Mouse (Mus musculus): ENCODE results near the gene Mok. TPM values are rescaled to one million over a fixed set of nuclear protein-coding genes. Genes with fewer than 3 reads are reported as not detected.

The Mok gene
- polyA plus RNA-seq, 1 experiment from 2014 or later = 3.8 TPM

DNA sequence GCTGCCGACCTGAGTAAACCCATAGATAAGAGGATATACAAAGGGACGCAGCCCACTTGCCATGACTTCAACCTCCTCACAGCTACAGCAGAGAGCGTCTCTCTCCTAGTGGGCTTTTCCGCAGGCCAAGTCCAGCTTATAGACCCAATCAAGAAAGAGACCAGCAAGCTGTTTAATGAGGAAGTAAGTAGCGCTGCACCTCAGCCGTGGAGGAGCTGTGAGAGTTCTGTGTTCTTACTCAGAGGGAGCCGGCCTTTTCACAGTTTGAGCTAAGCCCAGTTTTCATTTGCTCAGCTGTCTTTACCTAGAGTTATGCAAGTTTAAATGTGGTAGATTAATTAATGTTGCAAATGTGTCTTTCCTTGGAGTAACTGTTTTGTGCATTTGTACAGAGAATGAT is 61.4 kb downstream of the Mok start:
- Histone ChIP-seq H3K27ac (ENCODE audit: low read depth, low read length) (no peak overlapping the region), H3K4me2 (no peak overlapping the region), H3K4me1 (ENCODE audit: control insufficient read depth, insufficient read depth, low read length) (0 out of 2 replicates have a peak, but pooled peaks cover 3% of the 10 kb centered on the region), H3K9me3 (replicated peaks; ENCODE audit: control insufficient read depth, low read length) (no peaks in the 10 kb centered on the region), H3K9ac (ENCODE audit: low read depth, low read length) (no peak overlapping the region), H3K36me3 (ENCODE audit: control insufficient read depth, insufficient read depth, low read length) (peaks cover 2% of the 10 kb centered on the region; the same call in 1 of the 2 replicates), H3K4me3 (ENCODE audit: low read depth, low read length) (no peak overlapping the region), H3K27me3 (ENCODE audit: control insufficient read depth, insufficient read depth, low read length) (no peaks in the 10 kb centered on the region)
- WGBS (ENCODE audit: insufficient replicate concordance) = 70% methylated on average over 7 of the region's 7 CpGs
- no peak for ATAC-seq (replicated peaks; ENCODE audit: insufficient number of reproducible peaks, low FRiP score, low TSS enrichment)

DNA sequence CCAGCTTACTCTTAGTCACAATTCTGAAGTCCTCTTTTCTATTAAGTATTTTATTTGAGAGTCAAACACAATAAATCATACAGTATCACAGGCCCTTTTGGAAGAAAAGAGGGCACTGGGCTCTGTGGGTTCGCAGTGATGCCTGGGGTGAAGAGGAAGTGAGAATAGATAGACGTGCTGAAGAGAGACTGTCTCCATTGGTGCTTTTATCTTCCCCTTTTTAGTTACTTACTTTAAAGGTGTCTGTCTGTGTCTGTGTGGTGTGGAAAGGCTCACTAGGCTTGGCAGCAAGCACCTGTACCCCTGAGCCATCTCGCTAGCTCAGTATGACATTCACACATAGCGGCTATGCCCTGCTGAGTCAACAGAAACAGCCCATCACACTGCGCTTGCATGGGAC is 62.9 kb downstream of the Mok start:
- H3K9me3 ChIP-seq (replicated peaks; ENCODE audit: control insufficient read depth, low read length) = no peaks in the 10 kb centered on the region

DNA sequence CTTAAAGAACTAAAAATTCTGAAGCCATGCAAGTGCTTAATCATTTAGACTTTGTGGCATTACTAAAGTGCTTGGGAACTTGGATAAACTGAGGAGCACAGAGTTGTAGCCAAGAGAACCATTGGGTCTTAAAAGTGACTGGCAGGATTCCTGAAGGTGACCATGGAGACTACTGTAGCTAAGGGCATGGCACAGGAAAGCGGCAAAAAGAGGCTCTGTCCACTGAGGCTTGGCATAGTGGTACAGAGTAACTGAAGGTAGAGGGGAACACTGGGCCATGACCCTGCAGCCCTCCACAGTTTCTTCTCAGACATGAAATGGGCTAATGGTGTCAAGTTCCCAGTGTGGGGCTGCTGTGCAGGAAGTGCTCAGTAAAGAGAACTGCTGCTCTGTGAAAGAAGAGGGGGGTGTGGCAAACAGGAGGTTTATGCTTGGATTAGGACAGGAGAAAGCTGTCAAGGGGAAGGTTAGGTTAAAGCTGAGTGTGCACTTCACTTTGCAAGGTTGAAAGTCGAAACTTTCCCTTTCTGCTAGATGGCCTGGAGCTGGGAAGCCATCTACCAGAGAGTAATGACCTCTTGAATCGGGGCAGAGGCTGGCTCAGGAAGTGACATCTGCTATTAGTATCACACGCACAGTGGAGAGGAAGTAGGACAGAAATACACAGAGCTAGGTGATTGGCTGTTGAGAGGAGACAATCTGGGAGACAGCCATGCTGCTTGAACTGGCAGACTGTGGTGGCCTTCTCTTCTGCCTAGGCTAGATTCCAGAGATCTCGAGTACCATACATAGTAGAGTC is 64.9 kb downstream of the Mok start:
- 66% methylated on average over 5 of the region's 5 CpGs for WGBS (ENCODE audit: insufficient replicate concordance)
- no peak overlapping the region for H3K4me3 ChIP-seq (ENCODE audit: low read depth, low read length)
- H3K4me1 ChIP-seq (ENCODE audit: control insufficient read depth, insufficient read depth, low read length) = 0 out of 2 replicates have a peak, but pooled peaks cover 3% of the 10 kb centered on the region
- no peak for ATAC-seq (replicated peaks; ENCODE audit: insufficient number of reproducible peaks, low FRiP score, low TSS enrichment)
- H3K36me3 ChIP-seq (ENCODE audit: control insufficient read depth, insufficient read depth, low read length) = peaks cover 2% of the 10 kb centered on the region; the same call in 1 of the 2 replicates
- H3K9me3 ChIP-seq (replicated peaks; ENCODE audit: control insufficient read depth, low read length) = no peaks in the 10 kb centered on the region
- no peak overlapping the region for H3K4me2 ChIP-seq
- no peak overlapping the region for H3K27ac ChIP-seq (ENCODE audit: low read depth, low read length)
- no peaks in the 10 kb centered on the region for H3K27me3 ChIP-seq (ENCODE audit: control insufficient read depth, insufficient read depth, low read length)
- H3K9ac ChIP-seq (ENCODE audit: low read depth, low read length) = no peak overlapping the region

More for the DNA sequence above, 62.9 kb downstream of the Mok start:
- H3K36me3 ChIP-seq (ENCODE audit: control insufficient read depth, insufficient read depth, low read length) = peaks cover 2% of the 10 kb centered on the region; the same call in 1 of the 2 replicates
- no peak overlapping the region for H3K4me2 ChIP-seq
- ATAC-seq (replicated peaks; ENCODE audit: insufficient number of reproducible peaks, low FRiP score, low TSS enrichment) = no peak
- no peak overlapping the region for H3K4me3 ChIP-seq (ENCODE audit: low read depth, low read length)
- no peaks in the 10 kb centered on the region for H3K27me3 ChIP-seq (ENCODE audit: control insufficient read depth, insufficient read depth, low read length)
- H3K9ac ChIP-seq (ENCODE audit: low read depth, low read length) = no peak overlapping the region
- no peak overlapping the region for H3K27ac ChIP-seq (ENCODE audit: low read depth, low read length)
- 0 out of 2 replicates have a peak, but pooled peaks cover 3% of the 10 kb centered on the region for H3K4me1 ChIP-seq (ENCODE audit: control insufficient read depth, insufficient read depth, low read length)
- WGBS (ENCODE audit: insufficient replicate concordance) = 81% methylated on average over 5 of the region's 5 CpGs

DNA sequence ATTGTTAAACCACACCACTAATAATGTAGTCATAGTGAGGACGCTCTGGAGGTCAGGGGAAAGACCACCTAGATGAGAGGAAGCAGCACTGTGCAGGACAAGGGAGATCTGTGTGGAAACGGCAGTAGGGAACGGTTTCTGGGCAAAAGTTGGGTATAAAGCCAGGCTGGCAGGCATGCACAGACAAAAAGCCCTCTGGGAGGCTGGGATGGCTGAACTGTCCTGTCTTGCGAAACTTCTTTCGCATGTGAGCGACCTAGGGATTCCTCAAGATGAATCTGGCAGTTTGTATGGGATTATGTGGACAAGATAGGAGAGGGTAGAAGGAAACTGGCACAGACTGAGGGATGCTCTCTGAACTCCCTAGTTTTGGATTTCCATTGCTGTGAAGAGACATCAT is 68.8 kb downstream of the Mok start:
- no peak for ATAC-seq (replicated peaks; ENCODE audit: insufficient number of reproducible peaks, low FRiP score, low TSS enrichment)
- Histone ChIP-seq H3K9ac (ENCODE audit: low read depth, low read length) (no peak overlapping the region), H3K27ac (ENCODE audit: low read depth, low read length) (no peak overlapping the region), H3K4me3 (ENCODE audit: low read depth, low read length) (no peak overlapping the region), H3K27me3 (ENCODE audit: control insufficient read depth, insufficient read depth, low read length) (no peaks in the 10 kb centered on the region), H3K9me3 (replicated peaks; ENCODE audit: control insufficient read depth, low read length) (no peaks in the 10 kb centered on the region), H3K4me2 (no peak overlapping the region), H3K36me3 (ENCODE audit: control insufficient read depth, insufficient read depth, low read length) (no peaks in the 10 kb centered on the region), H3K4me1 (ENCODE audit: control insufficient read depth, insufficient read depth, low read length) (peaks cover 8% of the 10 kb centered on the region; the same call in 1 of the 2 replicates)
- 93% methylated on average over 6 of the region's 6 CpGs for WGBS (ENCODE audit: insufficient replicate concordance)

DNA sequence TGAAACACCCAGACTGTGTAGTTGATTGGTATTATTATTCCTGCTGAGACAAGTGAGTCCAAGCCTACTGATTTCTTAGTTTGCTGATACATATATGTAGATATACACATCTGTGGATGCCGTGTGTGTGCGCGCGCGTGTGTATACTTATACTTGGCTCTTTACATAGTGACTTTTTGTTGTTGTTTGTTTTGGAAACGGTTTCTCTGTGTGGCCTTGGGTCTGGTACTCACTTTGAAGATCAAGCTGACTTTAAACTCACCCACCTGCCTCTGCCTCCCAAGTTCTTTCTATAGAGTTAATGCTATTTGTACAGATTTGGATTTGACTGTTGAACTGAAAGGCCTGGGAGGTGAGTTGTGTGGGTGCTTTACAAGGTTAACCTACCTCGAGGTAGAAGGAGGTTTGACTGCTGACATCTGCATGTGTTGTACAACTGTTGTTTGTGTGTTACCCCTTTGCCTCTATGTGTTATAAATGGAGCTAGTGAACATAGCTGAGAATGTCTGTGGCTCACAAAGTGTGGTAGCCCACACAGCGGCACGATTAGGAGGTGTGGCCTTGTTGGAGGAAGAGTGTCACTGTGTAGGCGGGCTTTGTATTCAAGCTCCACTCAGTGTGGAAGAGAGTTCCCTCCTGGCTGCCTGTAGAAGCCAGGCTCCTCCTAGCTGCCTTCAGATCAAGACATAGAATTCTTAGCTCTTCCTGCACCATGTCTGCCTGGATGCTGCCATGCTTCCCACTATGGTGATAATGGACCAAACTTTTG is 70.1 kb downstream of the Mok start:
- Histone ChIP-seq H3K9me3 (replicated peaks; ENCODE audit: control insufficient read depth, low read length) (no peaks in the 10 kb centered on the region), H3K4me2 (no peak overlapping the region), H3K9ac (ENCODE audit: low read depth, low read length) (no peak overlapping the region), H3K4me3 (ENCODE audit: low read depth, low read length) (no peak overlapping the region), H3K27me3 (ENCODE audit: control insufficient read depth, insufficient read depth, low read length) (no peaks in the 10 kb centered on the region), H3K27ac (ENCODE audit: low read depth, low read length) (no peak overlapping the region), H3K4me1 (ENCODE audit: control insufficient read depth, insufficient read depth, low read length) (peaks cover 5% of the 10 kb centered on the region; the same call in 1 of the 2 replicates), H3K36me3 (ENCODE audit: control insufficient read depth, insufficient read depth, low read length) (no peaks in the 10 kb centered on the region)
- no peak for ATAC-seq (replicated peaks; ENCODE audit: insufficient number of reproducible peaks, low FRiP score, low TSS enrichment)
- 88% methylated on average over 10 of the region's 10 CpGs for whole genome bisulfite sequencing (ENCODE audit: insufficient replicate concordance)

DNA sequence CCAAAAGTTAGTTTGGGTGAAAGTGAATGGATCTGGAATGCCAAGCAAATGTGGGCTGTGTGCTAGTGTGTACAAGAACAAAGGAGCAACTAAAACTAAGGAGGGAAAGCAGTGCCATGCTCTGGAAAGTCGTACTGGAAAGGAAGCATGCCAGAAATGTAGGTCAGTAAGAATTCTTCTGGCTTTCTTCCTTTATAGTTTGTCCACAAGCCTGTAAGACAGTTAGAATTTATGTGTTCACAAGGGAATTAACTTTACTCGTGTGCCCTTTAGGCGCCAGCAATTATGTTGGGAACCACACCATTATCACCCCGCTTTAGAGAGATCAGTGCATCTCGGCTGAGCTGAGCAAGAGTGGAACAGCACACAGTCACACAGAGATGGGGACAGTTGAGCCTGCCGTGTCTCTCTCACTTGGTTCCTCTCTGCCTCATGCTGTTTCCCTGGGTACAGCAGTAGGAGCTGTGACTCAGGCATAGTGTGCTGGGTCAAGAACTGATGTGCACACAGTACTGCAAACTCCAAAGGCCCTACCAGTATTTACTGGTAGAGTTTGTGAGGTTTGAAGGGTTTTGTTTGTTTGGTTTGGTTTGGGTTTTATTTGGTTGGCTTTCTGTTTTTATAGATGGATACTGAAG is 71.0 kb downstream of the Mok start:
- Histone ChIP-seq H3K36me3 (ENCODE audit: control insufficient read depth, insufficient read depth, low read length) (no peaks in the 10 kb centered on the region), H3K27me3 (ENCODE audit: control insufficient read depth, insufficient read depth, low read length) (no peaks in the 10 kb centered on the region), H3K9me3 (replicated peaks; ENCODE audit: control insufficient read depth, low read length) (no peaks in the 10 kb centered on the region), H3K4me1 (ENCODE audit: control insufficient read depth, insufficient read depth, low read length) (peaks cover 5% of the 10 kb centered on the region; the same call in 1 of the 2 replicates), H3K4me3 (ENCODE audit: low read depth, low read length) (no peak overlapping the region), H3K27ac (ENCODE audit: low read depth, low read length) (no peak overlapping the region), H3K9ac (ENCODE audit: low read depth, low read length) (no peak overlapping the region), H3K4me2 (no peak overlapping the region)
- WGBS (ENCODE audit: insufficient replicate concordance) = 70% methylated on average over 6 of the region's 6 CpGs
- no peak for ATAC-seq (replicated peaks; ENCODE audit: insufficient number of reproducible peaks, low FRiP score, low TSS enrichment)

DNA sequence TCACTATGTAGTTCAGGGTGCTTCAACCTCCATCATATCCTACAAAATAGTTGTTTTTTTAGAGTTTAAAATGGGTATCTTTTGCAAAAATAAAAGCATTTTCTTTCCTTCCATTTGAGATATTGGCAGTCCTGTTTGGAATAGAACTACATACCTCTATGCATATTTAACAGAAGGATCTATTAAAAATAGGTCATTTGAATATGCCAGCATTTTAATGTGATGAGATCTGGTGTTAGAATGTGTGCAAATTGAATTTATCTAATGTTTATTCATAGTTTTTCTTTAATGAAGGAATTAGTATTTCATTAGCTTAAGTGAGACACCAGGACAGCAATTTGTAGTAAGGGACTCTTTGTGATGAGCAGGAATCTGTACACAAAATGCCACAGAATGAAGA is 72.2 kb downstream of the Mok start:
- Histone ChIP-seq H3K9ac (ENCODE audit: low read depth, low read length) (no peak overlapping the region), H3K4me3 (ENCODE audit: low read depth, low read length) (no peak overlapping the region), H3K27me3 (ENCODE audit: control insufficient read depth, insufficient read depth, low read length) (no peaks in the 10 kb centered on the region), H3K9me3 (replicated peaks; ENCODE audit: control insufficient read depth, low read length) (no peaks in the 10 kb centered on the region), H3K27ac (ENCODE audit: low read depth, low read length) (no peak overlapping the region), H3K36me3 (ENCODE audit: control insufficient read depth, insufficient read depth, low read length) (no peaks in the 10 kb centered on the region), H3K4me1 (ENCODE audit: control insufficient read depth, insufficient read depth, low read length) (peaks cover 5% of the 10 kb centered on the region; the same call in 1 of the 2 replicates), H3K4me2 (no peak overlapping the region)
- no peak for ATAC-seq (replicated peaks; ENCODE audit: insufficient number of reproducible peaks, low FRiP score, low TSS enrichment)

DNA sequence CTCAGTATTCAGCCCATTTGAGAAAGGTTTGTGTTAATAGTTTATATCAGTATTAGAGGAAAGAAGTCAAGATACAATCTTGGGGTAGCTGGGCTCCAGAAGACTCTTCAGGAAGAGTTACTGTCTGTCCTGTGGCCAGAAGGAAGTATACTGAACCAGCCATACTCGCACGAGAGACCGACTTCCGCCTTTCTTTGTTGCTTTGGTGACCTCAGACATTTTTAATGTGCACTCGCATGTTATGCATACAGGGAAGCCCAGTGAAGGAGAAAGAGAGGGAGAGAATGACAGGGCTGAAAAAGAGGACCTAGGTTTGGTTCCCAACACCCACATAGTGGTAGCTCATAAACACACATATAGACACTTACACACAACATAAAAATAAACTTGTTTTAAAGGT is 76.2 kb downstream of the Mok start:
- H3K4me2 ChIP-seq = no peak overlapping the region
- 83% methylated on average over 5 of the region's 5 CpGs for WGBS (ENCODE audit: insufficient replicate concordance)
- H3K36me3 ChIP-seq (ENCODE audit: control insufficient read depth, insufficient read depth, low read length) = no peaks in the 10 kb centered on the region
- no peak for ATAC-seq (replicated peaks; ENCODE audit: insufficient number of reproducible peaks, low FRiP score, low TSS enrichment)
- H3K27me3 ChIP-seq (ENCODE audit: control insufficient read depth, insufficient read depth, low read length) = no peaks in the 10 kb centered on the region
- peaks cover 5% of the 10 kb centered on the region; the same call in 1 of the 2 replicates for H3K4me1 ChIP-seq (ENCODE audit: control insufficient read depth, insufficient read depth, low read length)
- no peak overlapping the region for H3K27ac ChIP-seq (ENCODE audit: low read depth, low read length)
- H3K4me3 ChIP-seq (ENCODE audit: low read depth, low read length) = no peak overlapping the region
- H3K9ac ChIP-seq (ENCODE audit: low read depth, low read length) = no peak overlapping the region
- no peaks in the 10 kb centered on the region for H3K9me3 ChIP-seq (replicated peaks; ENCODE audit: control insufficient read depth, low read length)

Data from heart, embryonic 11.5 days (tissue).